Mouse (Mus musculus) CD8-positive naive resting alpha-beta T cell, adult 2 months (primary cell): ENCODE measurements around the gene Fam167b.
"Not testable (repeated sequence)": the region's sequence is repeated elsewhere in the genome, so short reads cannot be mapped to it uniquely, and the experiment has no call there.

Experiments
- DNase-seq, 2 experiments: peaks; one replicate each; pipeline ENCODE4 v3.0.0; 2022; ENCODE audit warnings: low read depth in 2 of 2, low spot score in 2 of 2

Gene Fam167b

DNA sequence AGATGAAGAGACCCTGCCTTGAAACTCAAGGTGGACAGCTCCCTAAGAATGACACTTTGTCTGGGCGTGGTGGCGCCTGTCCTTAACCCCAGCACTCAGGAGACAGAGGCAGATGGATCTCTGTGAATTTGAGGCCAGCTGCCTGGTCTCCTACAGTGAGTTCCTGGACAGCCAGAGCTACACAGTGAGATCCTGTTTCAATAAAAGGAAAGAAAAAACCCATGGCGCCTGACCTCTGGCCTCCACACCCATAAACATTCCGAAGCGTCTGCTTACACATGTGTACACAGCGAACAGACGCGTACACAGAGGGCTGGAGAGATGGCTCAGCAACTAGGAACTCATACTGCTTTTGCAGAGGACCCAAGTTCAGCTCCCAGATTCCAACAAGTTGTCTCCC lies 14.6 kb downstream of the Fam167b start:
- no peak for DNase-seq

DNA sequence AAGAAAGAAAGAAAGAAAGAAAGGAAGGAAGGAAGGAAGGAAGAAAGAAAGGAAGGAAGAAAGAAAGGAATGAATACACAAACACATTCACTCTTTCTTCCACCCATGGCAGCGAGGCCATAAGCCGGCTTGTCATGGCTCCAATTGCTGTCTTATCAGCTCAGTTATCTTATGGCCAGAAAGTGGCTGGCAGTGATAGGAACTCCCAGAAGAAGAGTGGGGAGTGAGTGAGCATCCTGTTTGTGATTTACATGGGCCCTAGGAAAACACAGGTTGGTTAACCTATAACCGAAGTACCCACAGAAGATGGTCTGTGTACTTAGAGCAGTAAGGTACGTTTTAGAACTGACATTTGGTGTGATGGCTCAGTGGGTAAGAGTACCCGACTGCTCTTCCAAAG lies 17.2 kb downstream of the Fam167b start:
- no peak for DNase-seq

GRCm38 (mm10) chr4:129558321-129558955 lies 19.9 kb downstream of the Fam167b start:
- peak; percentile 82 to 83 for DNase-seq

GRCm38 (mm10) chr4:129557256-129557808 lies 21.0 kb downstream of the Fam167b start:
- no peak for DNase-seq

GRCm38 (mm10) chr4:129556532-129557223 lies 21.7 kb downstream of the Fam167b start:
- peak; percentile 48 to 70 for DNase-seq

- DNase-seq, result no peak
Measured at GRCm38 (mm10) chr4:129555862-129556531, 22.4 kb downstream of the Fam167b start.

- DNase-seq, result no peak
Measured at GRCm38 (mm10) chr4:129555421-129555861, 22.9 kb downstream of the Fam167b start.

DNA sequence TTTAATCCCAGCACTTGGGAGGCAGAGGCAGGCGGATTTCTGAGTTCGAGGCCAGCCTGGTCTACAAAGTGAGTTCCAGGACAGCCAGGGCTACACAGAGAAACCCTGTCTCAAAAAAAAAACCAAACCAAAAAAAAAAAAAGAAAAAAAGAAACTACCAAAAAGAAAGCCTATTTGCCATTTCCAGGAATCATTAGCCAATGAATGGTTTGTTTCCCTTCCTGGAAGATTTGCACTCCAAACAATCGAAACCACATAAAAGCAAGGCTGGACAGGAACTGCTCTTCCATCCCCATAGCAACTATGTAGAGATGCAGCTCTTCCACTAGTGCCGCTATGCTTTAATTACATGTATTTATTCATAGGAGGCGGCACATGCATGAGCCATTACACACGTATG lies 23.8 kb downstream of the Fam167b start:
- not testable (repeated sequence) for DNase-seq

- DNase-seq, result no peak
Measured at GRCm38 (mm10) chr4:129550295-129550694, 28.1 kb downstream of the Fam167b start.

GRCm38 (mm10) chr4:129549306-129549705 lies 29.0 kb downstream of the Fam167b start:
- DNase-seq, result peak; percentile 60 to 73

DNA sequence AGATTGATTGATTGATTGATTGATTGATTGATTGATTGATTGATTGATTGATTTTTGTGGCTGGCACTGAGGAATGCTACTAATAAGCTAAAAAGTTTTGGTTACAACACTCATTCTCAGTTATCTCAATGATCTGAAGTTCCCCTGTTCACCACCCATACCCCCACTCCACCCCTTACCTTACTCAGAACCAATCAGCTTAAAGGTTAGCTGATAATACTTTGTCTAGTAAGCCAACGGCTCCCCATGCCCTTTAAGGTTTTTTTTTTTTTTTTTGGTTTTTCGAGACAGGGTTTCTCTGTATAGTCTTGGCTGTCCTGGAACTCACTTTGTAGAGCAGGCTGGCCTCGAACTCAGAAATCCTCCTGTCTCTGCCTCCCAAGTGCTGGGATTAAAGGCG lies 30.7 kb downstream of the Fam167b start:
- DNase-seq, result not testable (repeated sequence)

GRCm38 (mm10) chr4:129544106-129544505 lies 34.2 kb downstream of the Fam167b start:
- no peak for DNase-seq

DNA sequence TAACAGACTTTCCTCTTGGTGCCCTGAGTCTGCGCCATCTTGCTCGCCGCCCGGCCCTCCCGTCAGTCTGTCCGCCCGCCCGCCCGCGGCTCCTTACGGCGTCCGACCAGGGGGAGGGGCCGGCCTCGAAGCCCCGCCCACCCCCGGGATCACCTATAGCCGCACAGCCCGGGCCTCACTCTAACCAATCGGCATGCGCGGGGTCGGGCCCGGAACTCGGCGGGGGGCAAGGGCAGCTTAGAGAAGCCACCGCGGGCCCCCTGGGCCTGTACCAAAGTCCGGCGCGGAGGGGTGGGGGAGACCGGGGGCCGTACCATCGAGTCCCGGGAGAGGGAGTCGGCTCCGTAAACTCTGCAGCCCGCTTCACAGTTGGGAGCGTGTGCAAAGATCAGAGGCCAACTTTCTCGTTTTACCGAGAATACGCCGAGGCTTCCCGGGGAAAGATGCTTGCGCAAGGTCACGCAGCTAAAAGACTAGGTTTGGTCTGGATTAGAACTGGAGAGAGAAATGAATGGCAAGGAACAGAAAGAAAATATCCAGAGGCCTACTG lies 35.7 kb downstream of the Fam167b start, which contains the start of gene Hdac1:
Gene Hdac1 (minus strand): TSS at position 122 of the 550 bp plus-strand sequence.
- peak; percentile 88 to 89 for DNase-seq

GRCm38 (mm10) chr4:129541868-129542591 lies 36.3 kb downstream of the Fam167b start:
- DNase-seq, result peak in 1 of 2 experiments; percentile 21

GRCm38 (mm10) chr4:129540012-129540411 lies 38.3 kb downstream of the Fam167b start:
- DNase-seq, result peak; percentile 28 to 56

GRCm38 (mm10) chr4:129528901-129529300 lies 49.4 kb downstream of the Fam167b start:
- not testable (repeated sequence) for DNase-seq
